In genomic region chr7:34719599-34719998, GRCm38 (mm10) we compare ENCODE assay signal across 9 mouse cellular contexts.
DNase-seq lines count a peak whose midpoint lies in the region; ATAC-seq lines count a peak whose summit lies in the region.
"Had no signal": no experiment of that assay in that cellular context is flagged by ENCODE, and none has a peak within 500 bp of the region (broad histone marks: within the 10 kb centered on the region; RNA-seq: fewer than 3 reads in every experiment).

No protein-coding gene starts in this region.

- no peak overlapping the region for H3K4me3 ChIP-seq in neural tube, embryonic 15.5 days (replicated peaks)
- H3K4me3 ChIP-seq: myocyte had no signal

- intact Hi-C loops in heart, postnatal 25 days (cut with DNase I): loop anchor here (1.0 kb wide), 1 partner anchor 43 kb away; no protein-coding TSS in a partner anchor
- intact Hi-C loops in left cerebral cortex, postnatal 4 days (cut with DNase I): loop anchor here (5.0 kb wide), 1 partner anchor 42 kb away; no protein-coding TSS in a partner anchor

- no peaks in the 10 kb centered on the region for H3K36me3 ChIP-seq in neural tube, embryonic 15.5 days

- peaks cover 45% of the 10 kb centered on the region for H3K4me1 ChIP-seq in neural tube, embryonic 15.5 days

- H3K4me2 ChIP-seq in neural tube, embryonic 15.5 days: no peak overlapping the region

- WGBS in neural tube, embryonic 15.5 days: 42% methylated on average over 5 of the region's 5 CpGs

- H3K27me3 ChIP-seq in neural tube, embryonic 15.5 days (replicated peaks): no peaks in the 10 kb centered on the region

- H3K27ac ChIP-seq in neural tube, embryonic 15.5 days (replicated peaks): no peak overlapping the region

- no peak for ATAC-seq in neural tube, embryonic 15.5 days (ENCODE audit: low FRiP score)
- no peak; the same call in 1 of the 2 replicates for ATAC-seq in megakaryocyte-erythroid progenitor cell, adult 5-6 weeks (replicated peaks; ENCODE audit: low FRiP score, low TSS enrichment, poor library complexity, severe bottlenecking)

- H3K9me3 ChIP-seq in neural tube, embryonic 15.5 days (replicated peaks): no peaks in the 10 kb centered on the region

- no peak overlapping the region for H3K9ac ChIP-seq in neural tube, embryonic 15.5 days (replicated peaks)

- peak; percentile 70 for DNase-seq in neural tube, embryonic 10.5 days (ENCODE audit: extremely low spot score, low spot score)
- DNase-seq in adrenal gland, adult 18-20 months (ENCODE audit: low spot score in 2 of 2): peak; percentile 50 to 60
- DNase-seq in embryo, embryonic 10 days (ENCODE audit: low spot score): peak; percentile 86
- DNase-seq in heart, postnatal 25 days (ENCODE audit: low spot score): peak; percentile 13
- peak; percentile 80 for DNase-seq in left cerebral cortex, postnatal 4 days
- peak; percentile 78 for DNase-seq in retina, embryonic 14.5 days (ENCODE audit: low spot score)

Comparison
In these comparisons a context has a peak if more than half of its experiments do, and no peak if none do; other contexts are left out.
1. DNase-seq: peak in every context shown above with its lines; median percentile 86 in embryo, embryonic 10 days; 80 in left cerebral cortex, postnatal 4 days; 78 in retina, embryonic 14.5 days; 70 in neural tube, embryonic 10.5 days; 55 in adrenal gland, adult 18-20 months; 13 in heart, postnatal 25 days.